Mouse (Mus musculus) stomach, postnatal 0 days (tissue): ENCODE results near the gene Shisa2.

Experiments
- CTCF ChIP-seq: IDR thresholded peaks from 2 replicates; pipeline ENCODE4 v1.5.1; 2016; ENCODE audit warnings: antibody characterized with exemption, low read depth, mild to moderate bottlenecking, moderate library complexity
- EP300 ChIP-seq: optimal IDR thresholded peaks from 2 replicates; pipeline ENCODE3; 2016; ENCODE audit warnings: antibody characterized with exemption

DNA sequence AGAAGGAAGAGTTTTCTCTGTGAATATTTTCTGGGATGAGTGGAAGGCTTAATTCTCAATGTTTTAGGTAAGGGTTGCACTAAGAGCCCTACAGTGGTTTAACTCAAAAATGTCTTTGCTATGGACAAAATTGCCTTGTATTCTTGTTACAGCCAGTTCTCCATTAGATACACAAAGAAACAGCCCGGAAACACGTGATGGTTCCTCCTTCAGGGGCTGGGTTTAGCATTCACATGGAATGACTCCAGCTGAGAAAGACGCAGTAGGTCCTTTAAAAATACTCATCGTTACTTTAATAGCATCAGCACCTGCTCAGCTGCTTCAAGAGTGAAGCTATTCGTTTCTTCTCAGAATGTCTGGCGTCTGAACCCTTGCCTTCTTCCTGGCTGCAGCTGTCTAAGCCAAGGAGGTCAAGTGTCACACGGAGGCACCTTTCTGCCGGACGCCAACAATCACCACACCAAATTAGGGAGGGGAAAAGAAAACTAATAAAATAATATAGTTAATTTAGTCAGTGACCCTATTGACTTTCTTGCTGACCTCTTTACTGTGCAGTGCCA is 702 bp upstream of the Shisa2 start:
- TF ChIP-seq CTCF, result no peak
- TF ChIP-seq EP300, result no peak
